Mouse (Mus musculus) stomach, embryonic 16.5 days (tissue): ENCODE data around the gene Olfr68. TPM values are rescaled to one million over a fixed set of nuclear protein-coding genes. Genes with fewer than 3 reads are reported as not detected.
"Not testable (repeated sequence)": the region's sequence is repeated elsewhere in the genome, so short reads cannot be mapped to it uniquely, and the experiment has no call there.

ENCODE experiments used
- ATAC-seq: fragments of 200-750 bp; cut with Nextera tagmentation; 2 replicates; pipeline ENCODE4 v1.8.0; 2017; ENCODE audit warnings: moderate number of reproducible peaks, moderate TSS enrichment; ENCODE audit not compliant: insufficient read depth, low FRiP score
- H3K27ac ChIP-seq: fragments of 300-500 bp; sonication (generic); 2 replicates; pipeline ENCODE4 v1.5.1; 2014; ENCODE audit warnings: low read length
- H3K27me3 ChIP-seq: fragments of 300-500 bp; sonication (generic); 2 replicates; pipeline ENCODE4 v1.6.1; 2014; ENCODE audit warnings: low read length, control low read depth, mixed read lengths; ENCODE audit not compliant: control insufficient read depth, insufficient read depth
- H3K36me3 ChIP-seq: fragments of 300-500 bp; sonication (generic); 2 replicates; pipeline ENCODE4 v1.6.1; 2014; ENCODE audit warnings: low read length; ENCODE audit not compliant: control insufficient read depth, insufficient read depth
- H3K4me1 ChIP-seq: fragments of 300-500 bp; sonication (generic); 2 replicates; pipeline ENCODE4 v1.6.1; 2014; ENCODE audit warnings: low read length, control low read depth, mixed read lengths; ENCODE audit not compliant: control insufficient read depth, insufficient read depth
- H3K4me2 ChIP-seq: fragments of 300-500 bp; sonication (generic); 2 replicates; pipeline ENCODE4 v1.6.1; 2014; ENCODE audit warnings: low read depth, low read length, mixed read lengths
- H3K4me3 ChIP-seq: fragments of 300-500 bp; sonication (generic); replicated peaks from 2 replicates; pipeline ENCODE4 v1.5.1; 2014; ENCODE audit warnings: mild to moderate bottlenecking, low read length
- H3K9ac ChIP-seq: fragments of 300-500 bp; sonication (generic); 2 replicates; pipeline ENCODE4 v1.6.1; 2014; ENCODE audit warnings: low read length
- H3K9me3 ChIP-seq: fragments of 300-500 bp; sonication (generic); replicated peaks from 2 replicates; pipeline ENCODE4 v1.6.1; 2016; ENCODE audit warnings: low read length, control low read depth; ENCODE audit not compliant: control insufficient read depth
- WGBS: fragments of 180-500 bp; shearing (Covaris S2); extraction: QIAGEN DNeasy Blood & Tissue Kit; methylation state at CpG from one replicate; pipeline ENCODE4 v1.1.7; 2014; 5-methylcytosine and 5-hydroxymethylcytosine counted together
- polyA plus RNA-seq: library from polyadenylated mRNA; unstranded; fragments of >200 nt; fragmentation: Nextera tagmentation; extraction: Ambion mirVana; gene quantifications from 2 replicates; pipeline ENCODE4 v1.2.1, GENCODE M21; 2015

Gene Olfr68
- polyA plus RNA-seq, 1 experiment from 2014 or later = not detected

GRCm38 (mm10) chr7:103791721-103792120 is 12.2 kb upstream of the Olfr68 start, which contains the start of gene Olfr67:
Olfr67 (minus strand) TSS chr7:103791821.
- no peaks in the 10 kb centered on the region for H3K9me3 ChIP-seq
- H3K4me3 ChIP-seq = no peak within 1 kb of the TSS
- WGBS = 71% methylated on average over 3 of the region's 3 CpGs
- H3K4me2 ChIP-seq = no peak within 1 kb of the TSS
- H3K27ac ChIP-seq = no peak within 1 kb of the TSS
- ATAC-seq = no peak
- no peaks in the 10 kb centered on the region for H3K4me1 ChIP-seq
- no peaks in the 10 kb centered on the region for H3K36me3 ChIP-seq
- H3K27me3 ChIP-seq = no peaks in the 10 kb centered on the region
- no peak within 1 kb of the TSS for H3K9ac ChIP-seq

- not testable (repeated sequence) for H3K9ac ChIP-seq, H3K9me3 ChIP-seq, H3K27me3 ChIP-seq, H3K4me1 ChIP-seq, H3K36me3 ChIP-seq, H3K4me3 ChIP-seq, H3K27ac ChIP-seq, H3K4me2 ChIP-seq, ATAC-seq
- WGBS = 66% methylated on average over 4 of the region's 4 CpGs
Measured at GRCm38 (mm10) chr7:103777652-103778051, 1.8 kb downstream of the Olfr68 start.

- Histone ChIP-seq H3K27ac (no peak within 1 kb of the TSS), H3K9ac (no peak within 1 kb of the TSS), H3K4me2 (no peak within 1 kb of the TSS), H3K4me3 (no peak within 1 kb of the TSS), H3K27me3 (no peaks in the 10 kb centered on the region), H3K36me3 (no peaks in the 10 kb centered on the region), H3K4me1 (no peaks in the 10 kb centered on the region), H3K9me3 (no peaks in the 10 kb centered on the region)
- 78% methylated on average over 2 of the region's 2 CpGs for WGBS
- no peak for ATAC-seq
Measured at GRCm38 (mm10) chr7:103771494-103771893, 8.0 kb downstream of the Olfr68 start, which contains the start of gene Olfr69. Olfr69 (minus strand) TSS chr7:103771594.

GRCm38 (mm10) chr7:103767687-103768086 is 11.8 kb downstream of the Olfr68 start:
- not testable (repeated sequence) for H3K27ac ChIP-seq, H3K4me1 ChIP-seq, H3K9ac ChIP-seq, H3K27me3 ChIP-seq, H3K4me3 ChIP-seq, H3K9me3 ChIP-seq, ATAC-seq, H3K36me3 ChIP-seq, H3K4me2 ChIP-seq
- 83% methylated on average over 5 of the region's 6 CpGs for WGBS

- H3K4me1 ChIP-seq, H3K36me3 ChIP-seq, H3K27me3 ChIP-seq, H3K9ac ChIP-seq, H3K4me3 ChIP-seq, H3K4me2 ChIP-seq, H3K9me3 ChIP-seq, H3K27ac ChIP-seq, ATAC-seq: not testable (repeated sequence)
- WGBS = 80% methylated on average over 6 of the region's 6 CpGs
Measured at GRCm38 (mm10) chr7:103762212-103762611, 17.3 kb downstream of the Olfr68 start.

GRCm38 (mm10) chr7:103757233-103757632 is 22.3 kb downstream of the Olfr68 start, which contains the start of gene Olfr630:
Olfr630 (minus strand) TSS chr7:103757333.
- WGBS = 31% methylated on average over 2 of the region's 2 CpGs
- Histone ChIP-seq H3K4me1 (no peaks in the 10 kb centered on the region), H3K27me3 (no peaks in the 10 kb centered on the region), H3K4me2 (no peak within 1 kb of the TSS), H3K27ac (no peak within 1 kb of the TSS), H3K9me3 (no peaks in the 10 kb centered on the region), H3K4me3 (no peak within 1 kb of the TSS), H3K9ac (no peak within 1 kb of the TSS), H3K36me3 (no peaks in the 10 kb centered on the region)
- no peak for ATAC-seq

GRCm38 (mm10) chr7:103744843-103745242 is 34.7 kb downstream of the Olfr68 start, which contains the start of gene Olfr629:
Olfr629 (minus strand) TSS chr7:103744943.
- WGBS = 75% methylated on average over 2 of the region's 2 CpGs

GRCm38 (mm10) chr7:103730074-103730473 is 49.4 kb downstream of the Olfr68 start, which contains the start of gene Olfr628:
Olfr628 (plus strand) TSS chr7:103730374.
- ATAC-seq = no peak

More at GRCm38 (mm10) chr7:103744843-103745242, 34.7 kb downstream of the Olfr68 start, which contains the start of gene Olfr629:
- Histone ChIP-seq H3K4me2 (no peak within 1 kb of the TSS), H3K36me3 (no peaks in the 10 kb centered on the region), H3K4me3 (no peak within 1 kb of the TSS), H3K9me3 (no peaks in the 10 kb centered on the region), H3K4me1 (no peaks in the 10 kb centered on the region), H3K9ac (no peak within 1 kb of the TSS), H3K27ac (no peak within 1 kb of the TSS), H3K27me3 (no peaks in the 10 kb centered on the region)
- ATAC-seq = no peak

More at GRCm38 (mm10) chr7:103730074-103730473, 49.4 kb downstream of the Olfr68 start, which contains the start of gene Olfr628:
- Histone ChIP-seq H3K4me3 (no peak within 1 kb of the TSS), H3K36me3 (no peaks in the 10 kb centered on the region), H3K9ac (no peak within 1 kb of the TSS), H3K27ac (no peak within 1 kb of the TSS), H3K27me3 (no peaks in the 10 kb centered on the region), H3K4me2 (no peak within 1 kb of the TSS), H3K9me3 (no peaks in the 10 kb centered on the region), H3K4me1 (no peaks in the 10 kb centered on the region)
- WGBS = 85% methylated on average over 1 of the region's 1 CpGs
